Mouse (Mus musculus) liver, embryonic 11.5 days (tissue): ENCODE data around the gene Glud1. TPM values are rescaled to one million over a fixed set of nuclear protein-coding genes. Genes with fewer than 3 reads are reported as not detected.

Source experiments
- ATAC-seq: fragments of 200-750 bp; cut with Nextera tagmentation; replicated peaks from 2 replicates; pipeline ENCODE4 v1.8.0; 2017; ENCODE audit warnings: moderate number of reproducible peaks, mild to moderate bottlenecking, moderate TSS enrichment, moderate library complexity; ENCODE audit not compliant: low FRiP score
- DNase-seq: peaks from one replicate; pipeline ENCODE4 v3.0.0-alpha.2; 2017; ENCODE audit warnings: low spot score
- H3K27ac ChIP-seq: fragments of 300-500 bp; sonication (generic); 2 replicates; pipeline ENCODE4 v1.5.1; 2014; ENCODE audit warnings: mild to moderate bottlenecking, low read depth, low read length, control low read depth
- H3K27me3 ChIP-seq: fragments of 300-500 bp; sonication (generic); replicated peaks from 2 replicates; pipeline ENCODE4 v1.6.1; 2014; ENCODE audit warnings: low read length, mixed read lengths; ENCODE audit not compliant: control insufficient read depth, insufficient read depth
- H3K36me3 ChIP-seq: fragments of 300-500 bp; sonication (generic); 2 replicates; pipeline ENCODE4 v1.6.1; 2014; ENCODE audit warnings: mild to moderate bottlenecking, low read length, moderate library complexity, mixed read lengths; ENCODE audit not compliant: control insufficient read depth, insufficient read depth
- H3K4me1 ChIP-seq: fragments of 300-500 bp; sonication (generic); replicated peaks from 2 replicates; pipeline ENCODE4 v1.6.1; 2014; ENCODE audit warnings: low read length, mixed read lengths; ENCODE audit not compliant: control insufficient read depth, insufficient read depth
- H3K4me2 ChIP-seq: fragments of 300-500 bp; sonication (generic); 2 replicates; pipeline ENCODE4 v1.6.1; 2014; ENCODE audit warnings: mild to moderate bottlenecking, control low read depth, moderate library complexity
- H3K4me3 ChIP-seq: fragments of 300-500 bp; sonication (generic); 2 replicates; pipeline ENCODE4 v1.5.1; 2014; ENCODE audit warnings: low read depth, low read length, control low read depth
- H3K9ac ChIP-seq: fragments of 300-500 bp; sonication (generic); 2 replicates; pipeline ENCODE4 v1.6.1; 2014; ENCODE audit warnings: low read depth, low read length, control low read depth
- H3K9me3 ChIP-seq: fragments of 300-500 bp; sonication (generic); 2 replicates; pipeline ENCODE4 v1.6.1; 2016; ENCODE audit warnings: low read length, inconsistent platforms, mixed read lengths; ENCODE audit not compliant: control insufficient read depth
- WGBS: fragments of 180-500 bp; shearing (Covaris S2); extraction: QIAGEN DNeasy Blood & Tissue Kit; methylation state at CpG from one replicate; pipeline ENCODE4 v1.1.7; 2014; 5-methylcytosine and 5-hydroxymethylcytosine counted together
- polyA plus RNA-seq: library from polyadenylated mRNA; unstranded; fragments of >200 nt; fragmentation: Nextera tagmentation; extraction: Ambion mirVana; gene quantifications from 2 replicates; pipeline ENCODE4 v1.2.1, GENCODE M21; 2014

Gene Glud1
- polyA plus RNA-seq, 1 experiment from 2014 or later, result 192 TPM

DNA sequence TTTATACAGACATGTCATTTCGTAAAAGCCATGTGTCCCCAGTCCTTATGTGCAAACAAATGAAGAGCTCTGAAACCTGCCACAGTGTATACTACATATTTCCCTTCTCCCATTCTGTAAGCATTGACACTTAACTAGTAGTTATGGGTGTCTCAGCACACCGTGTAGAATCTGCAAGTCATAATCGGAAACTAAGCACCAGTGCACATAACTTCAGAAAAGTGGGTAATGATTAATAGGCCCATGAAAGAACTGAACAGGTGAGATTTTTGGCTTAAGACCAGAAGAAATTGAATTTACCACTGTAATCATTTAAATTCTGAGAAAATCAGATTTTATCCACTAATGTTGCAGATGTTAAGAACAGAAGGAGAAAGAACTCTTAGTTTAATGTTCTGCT is 4.3 kb downstream of the Glud1 start:
- ATAC-seq (no peak), DNase-seq (no peak)
- peak overlapping the region; percentile 45 for H3K4me2 ChIP-seq
- no peaks in the 10 kb centered on the region for H3K27me3 ChIP-seq
- peaks cover 10% of the 10 kb centered on the region; the same call in 1 of the 2 replicates for H3K36me3 ChIP-seq
- no peak overlapping the region for H3K9ac ChIP-seq
- 0 out of 2 replicates have a peak overlapping the region, but pooled peaks have one; percentile 26 for H3K4me3 ChIP-seq
- no peak overlapping the region for H3K27ac ChIP-seq
- peaks cover 8% of the 10 kb centered on the region; the same call in 1 of the 2 replicates for H3K4me1 ChIP-seq
- 79% methylated on average over 3 of the region's 3 CpGs for WGBS
- no peaks in the 10 kb centered on the region for H3K9me3 ChIP-seq

DNA sequence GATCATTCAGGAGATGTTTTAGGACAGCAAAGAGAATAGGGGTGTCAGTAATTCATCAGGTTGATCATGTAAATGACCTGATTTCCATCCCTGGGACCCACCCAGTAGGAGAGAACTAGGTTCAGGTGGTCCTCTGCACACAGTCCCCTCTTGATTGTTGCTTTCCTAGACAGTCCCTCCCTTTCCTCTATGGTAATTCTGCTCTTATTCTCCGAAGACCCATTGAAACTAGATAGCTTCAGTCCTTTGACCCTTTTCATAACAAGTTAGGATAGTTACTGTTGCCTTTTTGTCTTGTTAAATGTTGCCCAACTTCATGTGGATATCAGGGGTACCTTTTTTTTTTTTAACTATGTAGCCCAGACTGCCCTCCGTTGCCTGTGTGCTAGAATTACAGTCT is 5.8 kb downstream of the Glud1 start:
- 85% methylated on average over 2 of the region's 2 CpGs for WGBS
- no peak overlapping the region; the same call in 1 of the 2 replicates for H3K4me2 ChIP-seq
- H3K27ac ChIP-seq, result no peak overlapping the region
- peaks cover 13% of the 10 kb centered on the region; the same call in 1 of the 2 replicates for H3K36me3 ChIP-seq
- no peaks in the 10 kb centered on the region for H3K27me3 ChIP-seq
- no peak overlapping the region for H3K4me3 ChIP-seq
- H3K9me3 ChIP-seq, result no peaks in the 10 kb centered on the region
- no peak overlapping the region for H3K9ac ChIP-seq
- ATAC-seq (no peak), DNase-seq (peak; percentile 8)
- H3K4me1 ChIP-seq, result peaks cover 8% of the 10 kb centered on the region; the same call in 1 of the 2 replicates

DNA sequence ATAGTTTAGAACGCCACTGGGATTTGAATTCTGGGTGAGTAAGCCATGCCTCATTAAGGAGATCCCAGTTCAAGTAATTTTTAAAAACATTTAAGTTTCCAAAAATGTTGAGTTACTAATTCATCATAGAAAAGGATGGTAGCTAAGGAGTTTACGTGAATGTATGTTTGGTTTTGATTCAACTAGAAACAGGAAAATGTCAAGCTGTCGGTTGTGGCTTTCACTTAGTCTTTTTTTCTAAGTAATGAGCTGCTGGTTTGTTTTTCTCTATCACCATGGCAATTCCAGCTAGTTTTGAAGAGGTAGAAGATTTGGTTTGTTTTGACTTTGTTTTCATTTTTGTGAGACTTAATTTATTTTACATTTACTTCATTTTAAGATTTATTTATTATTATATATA is 6.9 kb downstream of the Glud1 start:
- Histone ChIP-seq H3K4me3 (no peak overlapping the region), H3K36me3 (peaks cover 16% of the 10 kb centered on the region; the same call in 1 of the 2 replicates), H3K4me1 (peaks cover 8% of the 10 kb centered on the region; the same call in 1 of the 2 replicates), H3K9me3 (no peaks in the 10 kb centered on the region), H3K27ac (no peak overlapping the region), H3K27me3 (no peaks in the 10 kb centered on the region), H3K4me2 (no peak overlapping the region; the same call in 1 of the 2 replicates), H3K9ac (no peak overlapping the region)
- 85% methylated on average over 3 of the region's 3 CpGs for WGBS
- no peak for ATAC-seq
- DNase-seq, result no peak

DNA sequence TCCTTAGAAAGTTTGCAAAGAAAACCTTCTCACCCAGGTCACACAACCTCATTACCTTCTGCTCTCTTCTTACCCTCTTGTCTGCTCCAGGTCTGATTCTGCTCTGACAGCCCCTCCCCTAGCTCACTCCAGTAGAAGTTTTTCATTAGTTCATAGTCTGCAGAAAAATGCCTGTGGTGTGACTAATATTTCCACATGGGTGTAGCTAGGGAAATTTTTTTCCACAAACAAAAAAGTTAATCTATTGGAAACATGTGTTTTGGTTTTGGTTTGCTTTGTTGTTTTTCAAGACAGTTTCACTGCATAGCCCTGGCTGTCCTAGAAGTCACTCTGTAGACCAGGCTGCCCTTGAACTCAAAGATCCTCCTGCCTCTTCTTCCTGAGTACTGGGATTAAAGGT is 7.6 kb downstream of the Glud1 start:
- Histone ChIP-seq H3K4me1 (peaks cover 4% of the 10 kb centered on the region; the same call in 1 of the 2 replicates), H3K36me3 (peaks cover 16% of the 10 kb centered on the region; the same call in 1 of the 2 replicates), H3K4me3 (no peak overlapping the region), H3K27me3 (no peaks in the 10 kb centered on the region), H3K9ac (no peak overlapping the region), H3K4me2 (no peak overlapping the region), H3K9me3 (no peaks in the 10 kb centered on the region), H3K27ac (no peak overlapping the region)
- no peak for DNase-seq
- ATAC-seq, result no peak

DNA sequence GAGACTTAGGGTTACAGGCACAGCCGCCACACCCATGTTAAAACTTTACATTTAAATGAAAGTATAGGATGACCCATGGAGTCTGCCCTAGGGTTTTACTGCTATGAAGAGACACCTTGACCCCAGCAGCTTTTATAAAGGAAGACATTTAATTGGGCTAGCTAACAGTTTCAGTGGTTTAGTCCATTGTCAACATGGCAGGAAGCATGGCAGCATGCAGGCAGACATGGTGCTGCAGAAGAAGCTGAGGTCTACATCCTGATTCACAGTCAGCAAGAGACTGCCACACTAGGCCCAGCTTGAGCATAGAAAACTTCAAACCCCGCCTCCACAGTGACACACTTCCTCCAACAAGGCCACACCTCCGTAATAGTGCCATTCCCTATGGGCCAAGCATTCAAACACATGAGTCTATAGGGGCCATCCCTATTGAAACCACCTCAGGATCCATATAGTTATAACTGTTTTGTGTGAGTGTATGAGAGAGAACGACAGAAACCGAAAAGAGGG is 13.1 kb downstream of the Glud1 start:
- 90% methylated on average over 5 of the region's 5 CpGs for WGBS
- no peaks in the 10 kb centered on the region for H3K9me3 ChIP-seq
- no peaks in the 10 kb centered on the region for H3K27me3 ChIP-seq
- H3K27ac ChIP-seq, result no peak overlapping the region
- H3K9ac ChIP-seq, result no peak overlapping the region
- no peak overlapping the region for H3K4me2 ChIP-seq
- H3K4me3 ChIP-seq, result no peak overlapping the region
- 0 out of 2 replicates have a peak, but pooled peaks cover 3% of the 10 kb centered on the region for H3K4me1 ChIP-seq
- DNase-seq (peak; percentile 28), ATAC-seq (no peak; the same call in 1 of the 2 replicates)
- peaks cover 19% of the 10 kb centered on the region; the same call in 1 of the 2 replicates for H3K36me3 ChIP-seq

DNA sequence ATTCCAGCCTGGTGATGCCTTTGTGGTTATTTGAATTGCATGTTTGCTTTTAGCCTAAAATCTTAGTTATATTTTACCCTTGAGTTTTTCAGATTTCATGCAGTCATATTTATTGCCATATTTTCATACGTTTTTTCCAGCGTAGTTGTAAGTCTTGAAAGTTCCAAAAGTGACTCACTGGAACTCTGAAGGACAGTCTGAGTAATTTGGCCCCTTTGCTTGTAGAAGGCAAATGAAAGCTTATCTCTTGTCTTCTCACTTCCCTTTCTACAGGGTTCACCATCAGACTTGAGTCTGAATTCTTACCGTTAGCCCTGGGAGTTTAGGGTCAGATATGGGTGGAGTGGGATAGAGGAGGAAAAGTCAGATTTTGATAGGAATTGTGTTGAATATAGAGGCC is 16.1 kb downstream of the Glud1 start:
- Histone ChIP-seq H3K36me3 (peaks cover 27% of the 10 kb centered on the region), H3K9ac (no peak overlapping the region), H3K4me3 (no peak overlapping the region), H3K9me3 (no peaks in the 10 kb centered on the region), H3K4me1 (0 out of 2 replicates have a peak, but pooled peaks cover 3% of the 10 kb centered on the region), H3K27ac (no peak overlapping the region), H3K27me3 (no peaks in the 10 kb centered on the region), H3K4me2 (no peak overlapping the region)
- ATAC-seq, result no peak
- DNase-seq, result peak; percentile 15
- WGBS, result 61% methylated on average over 3 of the region's 3 CpGs

DNA sequence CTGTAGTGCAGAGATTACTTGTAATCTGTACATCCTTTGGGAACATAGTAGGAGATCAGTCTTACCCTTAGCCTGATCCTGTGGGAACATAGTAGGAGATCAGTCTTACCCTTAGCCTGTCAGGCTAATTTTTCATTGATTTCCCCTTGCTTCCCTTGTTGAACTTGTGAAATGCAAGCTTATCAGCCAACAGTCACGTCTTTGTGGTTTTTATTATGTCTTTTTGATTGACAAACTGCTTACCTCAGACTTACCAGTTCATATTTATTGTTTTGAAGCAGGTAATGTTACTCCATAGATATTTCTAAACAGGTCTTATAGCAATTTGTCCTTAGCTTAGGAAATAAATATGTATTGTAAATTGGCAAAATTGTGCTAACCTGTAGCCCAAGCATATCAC is 17.1 kb downstream of the Glud1 start:
- Histone ChIP-seq H3K4me1 (0 out of 2 replicates have a peak, but pooled peaks cover 3% of the 10 kb centered on the region), H3K36me3 (peaks cover 27% of the 10 kb centered on the region), H3K27ac (no peak overlapping the region), H3K27me3 (no peaks in the 10 kb centered on the region), H3K4me3 (no peak overlapping the region), H3K4me2 (no peak overlapping the region), H3K9ac (no peak overlapping the region), H3K9me3 (no peaks in the 10 kb centered on the region)
- 33% methylated on average over 1 of the region's 1 CpGs for WGBS
- DNase-seq, result peak; percentile 15
- ATAC-seq, result no peak

DNA sequence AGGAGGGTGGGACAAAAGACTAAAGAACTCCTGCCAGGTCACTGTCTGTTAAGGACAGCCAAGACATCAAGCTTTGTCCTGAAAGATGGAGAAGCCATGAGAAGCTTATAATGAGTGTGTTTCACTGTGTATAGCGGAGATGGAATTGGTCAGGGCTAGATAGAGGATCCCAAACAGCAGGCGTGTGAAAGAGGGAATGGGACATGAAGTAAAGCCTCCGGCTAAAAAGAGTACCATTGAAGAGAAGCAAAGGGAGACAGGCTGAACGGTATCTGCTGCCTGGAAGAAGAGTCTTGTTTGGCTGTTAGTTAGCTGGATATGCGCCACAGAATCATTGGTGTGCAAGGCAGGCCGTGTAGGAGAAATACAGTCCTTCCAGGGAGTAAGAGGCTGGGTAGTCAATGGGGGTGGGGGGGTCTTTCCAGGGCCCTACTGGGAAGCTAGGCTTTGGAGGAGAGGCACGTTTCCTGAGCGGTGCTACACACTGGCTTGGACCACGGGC is 20.2 kb downstream of the Glud1 start:
- no peaks in the 10 kb centered on the region for H3K9me3 ChIP-seq
- 88% methylated on average over 9 of the region's 9 CpGs for WGBS
- 0 out of 2 replicates have a peak, but pooled peaks cover 3% of the 10 kb centered on the region for H3K4me1 ChIP-seq
- ATAC-seq (no peak), DNase-seq (no peak)
- no peak overlapping the region for H3K4me3 ChIP-seq
- no peak overlapping the region for H3K9ac ChIP-seq
- H3K36me3 ChIP-seq, result peaks cover 30% of the 10 kb centered on the region
- H3K4me2 ChIP-seq, result no peak overlapping the region
- no peaks in the 10 kb centered on the region for H3K27me3 ChIP-seq
- H3K27ac ChIP-seq, result no peak overlapping the region

DNA sequence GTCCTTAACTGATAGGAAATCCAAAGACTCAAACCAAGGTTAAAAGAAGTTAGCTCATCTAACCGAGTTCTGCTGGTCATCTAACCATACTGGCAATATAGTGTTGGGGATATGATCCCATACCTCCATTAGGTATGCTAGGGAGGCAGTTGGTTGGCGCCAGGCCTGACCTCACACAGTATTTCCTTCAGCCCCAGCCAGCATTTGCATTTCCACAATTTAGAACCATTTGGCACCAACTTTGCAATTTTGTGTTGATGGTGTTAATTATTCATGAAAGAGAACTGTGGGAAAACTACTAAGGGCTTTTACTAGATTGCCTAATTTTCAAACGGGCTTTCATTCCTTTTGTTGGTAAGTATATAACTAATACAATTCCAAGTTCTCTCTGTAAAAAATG is 21.4 kb downstream of the Glud1 start:
- no peak for ATAC-seq
- DNase-seq, result no peak

More for the DNA sequence above, 21.4 kb downstream of the Glud1 start:
- H3K9ac ChIP-seq, result no peak overlapping the region
- 0 out of 2 replicates have a peak, but pooled peaks cover 3% of the 10 kb centered on the region for H3K4me1 ChIP-seq
- H3K4me2 ChIP-seq, result no peak overlapping the region
- WGBS, result 88% methylated on average over 3 of the region's 3 CpGs
- no peaks in the 10 kb centered on the region for H3K27me3 ChIP-seq
- H3K9me3 ChIP-seq, result no peaks in the 10 kb centered on the region
- H3K36me3 ChIP-seq, result peaks cover 35% of the 10 kb centered on the region
- H3K27ac ChIP-seq, result no peak overlapping the region
- no peak overlapping the region for H3K4me3 ChIP-seq
